Mouse (Mus musculus) G1E (cell line): ENCODE measurements around the gene Dync1li2. TPM values are rescaled to one million over a fixed set of nuclear protein-coding genes. Genes with fewer than 3 reads are reported as not detected.

Source experiments
- ATAC-seq: 2 replicates; pipeline ENCODE4 v1.8.0; 2016; ENCODE audit warnings: mild to moderate bottlenecking; ENCODE audit not compliant: insufficient number of reproducible peaks, poor library complexity, low FRiP score, severe bottlenecking; ENCODE audit errors: extremely low read depth
- DNase-seq: peaks from one replicate; pipeline ENCODE4 v3.0.0; 2012; ENCODE audit warnings: low spot score
- H3K27me3 ChIP-seq: 2 replicates; pipeline ENCODE4 v1.6.1; 2012; ENCODE audit warnings: mild to moderate bottlenecking, low read length, inconsistent platforms; ENCODE audit not compliant: insufficient read depth
- H3K36me3 ChIP-seq: replicated peaks from 2 replicates; pipeline ENCODE3; 2012; ENCODE audit warnings: mild to moderate bottlenecking, inconsistent platforms
- H3K4me1 ChIP-seq: 2 replicates; pipeline ENCODE4 v1.6.1; 2012; ENCODE audit warnings: low read depth, low read length, inconsistent platforms, mixed read lengths; ENCODE audit not compliant: insufficient read depth
- H3K4me3 ChIP-seq: 2 replicates; pipeline ENCODE4 v1.5.1; 2012; ENCODE audit warnings: low read depth, mild to moderate bottlenecking, inconsistent platforms, low read length, moderate library complexity, mixed read lengths
- H3K9me3 ChIP-seq: replicated peaks from 2 replicates; pipeline ENCODE4 v1.6.1; 2012; ENCODE audit warnings: inconsistent platforms
- CTCF ChIP-seq: IDR thresholded peaks from 2 replicates; pipeline ENCODE4 v1.5.1; 2012; ENCODE audit warnings: low read depth, low read length, inconsistent platforms, mixed read lengths
- GATA1 ChIP-seq: IDR thresholded peaks from 2 replicates; pipeline ENCODE4 v1.6.1; 2012; ENCODE audit warnings: borderline replicate concordance, low read length, inconsistent platforms, mixed read lengths
- GATA2 ChIP-seq: IDR thresholded peaks from 2 replicates; pipeline ENCODE4 v1.6.1; 2012; ENCODE audit warnings: low read depth, low read length, inconsistent platforms, borderline replicate concordance
- POLR2AphosphoS5 ChIP-seq: IDR thresholded peaks from 2 replicates; pipeline ENCODE4 v1.6.1; 2012; ENCODE audit warnings: low read depth, low read length, inconsistent platforms; ENCODE audit not compliant: insufficient replicate concordance
- TAL1 ChIP-seq: conservative IDR thresholded peaks from 2 replicates; pipeline ENCODE4 v1.6.1; 2012; ENCODE audit warnings: low read depth, low read length, inconsistent platforms, mixed read lengths
- polyA plus RNA-seq: library from polyadenylated mRNA; stranded (reverse); fragments of >175 nt; gene quantifications from 2 replicates; pipeline ENCODE4 v1.2.3, GENCODE M21; 2012
- total RNA-seq, 2 experiments: library from RNA; stranded (forward) in 1 of 2; stranded (reverse) in 1 of 2; fragments of 200-1000 nt in 1 of 2; fragments of >200 nt in 1 of 2; fragmentation: Nextera tagmentation in 1 of 2; gene quantifications; 2 replicates each; pipeline ENCODE4 v1.2.3; 2014 to 2017

Gene Dync1li2
- total and polyA plus RNA-seq, 3 experiments: 13.9 to 52.5 (median 32.1) TPM

DNA sequence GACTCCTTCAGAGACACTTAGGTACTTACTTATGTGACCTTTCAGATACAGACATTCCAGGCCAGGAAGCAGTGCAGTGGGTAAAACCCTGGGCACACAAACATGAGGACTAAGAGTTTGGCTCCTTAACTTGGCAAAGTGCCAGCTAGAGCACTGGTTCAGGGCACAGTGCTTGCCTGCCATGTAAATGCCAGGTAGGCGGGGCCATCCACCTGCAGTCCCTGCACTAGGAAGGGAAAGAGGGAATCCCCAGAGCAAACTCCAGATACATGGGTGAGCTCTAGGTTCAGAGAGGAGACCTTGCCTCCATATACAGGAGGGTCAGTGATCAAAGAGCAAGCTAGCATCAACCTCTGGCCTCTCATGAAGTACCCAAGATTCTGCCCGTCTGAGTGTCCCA lies 54.9 kb downstream of the Dync1li2 start:
- DNase-seq (no peak), ATAC-seq (no peak)
- no peaks in the 10 kb centered on the region for H3K36me3 ChIP-seq
- no peaks in the 10 kb centered on the region for H3K27me3 ChIP-seq
- H3K4me3 ChIP-seq: no peak overlapping the region
- no peaks in the 10 kb centered on the region for H3K4me1 ChIP-seq
- no peak for TF ChIP-seq GATA2
- TF ChIP-seq TAL1: no peak
- TF ChIP-seq GATA1: no peak
- TF ChIP-seq POLR2AphosphoS5: no peak
- no peak for TF ChIP-seq CTCF
- no peaks in the 10 kb centered on the region for H3K9me3 ChIP-seq

DNA sequence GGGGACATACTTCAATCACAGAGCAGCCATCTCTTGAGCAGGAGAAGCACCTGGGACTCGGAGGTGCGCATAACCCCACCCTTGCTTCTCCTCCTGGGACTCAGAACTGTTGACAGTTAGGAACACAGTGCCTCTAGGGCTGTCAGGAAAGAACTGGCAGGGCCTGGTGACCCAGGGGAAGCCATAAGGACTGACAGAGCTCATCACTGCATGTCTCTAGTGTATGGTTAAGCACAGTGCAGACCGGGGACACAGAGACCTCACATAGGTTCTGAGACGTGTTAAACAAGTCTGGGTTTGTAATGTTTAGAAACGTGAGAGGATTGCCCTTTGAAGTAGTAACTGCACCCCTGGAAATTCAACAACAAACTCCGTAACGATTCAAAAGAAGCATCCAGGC lies 55.3 kb downstream of the Dync1li2 start:
- DNase-seq (no peak), ATAC-seq (no peak)
- H3K4me3 ChIP-seq: no peak overlapping the region
- no peaks in the 10 kb centered on the region for H3K36me3 ChIP-seq
- H3K9me3 ChIP-seq: no peaks in the 10 kb centered on the region
- H3K27me3 ChIP-seq: no peaks in the 10 kb centered on the region
- TF ChIP-seq CTCF (no peak), TAL1 (no peak), GATA1 (no peak), POLR2AphosphoS5 (no peak), GATA2 (no peak)
- no peaks in the 10 kb centered on the region for H3K4me1 ChIP-seq

DNA sequence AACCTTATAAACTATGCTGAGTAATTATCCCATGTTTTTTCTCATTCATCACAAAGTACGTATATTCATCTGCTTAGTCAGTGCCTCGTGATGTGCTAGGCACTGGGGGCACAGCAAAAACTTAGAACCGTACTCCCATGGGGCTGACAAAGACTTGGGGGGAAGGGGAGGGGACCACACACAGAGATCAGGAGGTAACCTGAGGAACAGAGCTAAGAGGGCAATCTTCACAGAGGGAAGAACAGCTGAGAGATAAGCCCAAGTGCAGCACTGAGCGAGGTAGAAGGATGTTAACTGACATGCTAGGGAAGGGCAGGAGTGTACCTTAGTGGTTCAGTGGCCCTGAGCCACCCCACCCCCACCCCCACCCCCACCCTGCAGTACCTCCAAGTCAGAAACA lies 56.2 kb downstream of the Dync1li2 start:
- no peak for TF ChIP-seq TAL1
- no peak for TF ChIP-seq GATA1
- no peak for TF ChIP-seq CTCF
- no peak for TF ChIP-seq POLR2AphosphoS5
- no peak for TF ChIP-seq GATA2
- Histone ChIP-seq H3K27me3 (no peaks in the 10 kb centered on the region), H3K9me3 (no peaks in the 10 kb centered on the region), H3K36me3 (no peaks in the 10 kb centered on the region), H3K4me3 (no peak overlapping the region), H3K4me1 (no peaks in the 10 kb centered on the region)
- DNase-seq (no peak), ATAC-seq (no peak)

DNA sequence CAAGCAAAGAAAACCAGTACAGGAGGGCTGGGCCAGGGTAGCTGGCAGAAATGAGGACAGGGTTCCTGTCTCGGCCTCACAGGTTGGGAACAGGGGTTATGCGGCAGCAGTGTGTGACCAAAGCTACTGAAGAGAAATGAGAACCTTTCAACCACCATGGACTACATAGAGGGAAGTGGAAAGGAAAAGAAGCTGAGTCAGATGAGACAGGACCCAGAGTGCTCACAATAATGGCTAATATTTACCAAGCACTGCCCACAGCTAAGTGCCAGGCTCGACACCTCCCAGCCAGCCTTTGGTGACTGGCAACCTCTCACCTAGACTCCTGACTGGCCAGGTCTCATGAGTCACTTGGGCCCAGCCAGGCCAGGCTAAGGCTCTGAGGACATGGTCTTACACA lies 58.9 kb downstream of the Dync1li2 start:
- DNase-seq: no peak
- no peaks in the 10 kb centered on the region for H3K36me3 ChIP-seq
- H3K9me3 ChIP-seq: no peaks in the 10 kb centered on the region
- ATAC-seq: no peak
- H3K4me3 ChIP-seq: no peak overlapping the region
- H3K4me1 ChIP-seq: no peaks in the 10 kb centered on the region
- TF ChIP-seq GATA1: no peak
- no peak for TF ChIP-seq CTCF
- TF ChIP-seq TAL1: no peak
- TF ChIP-seq POLR2AphosphoS5: no peak
- no peak for TF ChIP-seq GATA2
- H3K27me3 ChIP-seq: peaks cover 2% of the 10 kb centered on the region; the same call in 1 of the 2 replicates

DNA sequence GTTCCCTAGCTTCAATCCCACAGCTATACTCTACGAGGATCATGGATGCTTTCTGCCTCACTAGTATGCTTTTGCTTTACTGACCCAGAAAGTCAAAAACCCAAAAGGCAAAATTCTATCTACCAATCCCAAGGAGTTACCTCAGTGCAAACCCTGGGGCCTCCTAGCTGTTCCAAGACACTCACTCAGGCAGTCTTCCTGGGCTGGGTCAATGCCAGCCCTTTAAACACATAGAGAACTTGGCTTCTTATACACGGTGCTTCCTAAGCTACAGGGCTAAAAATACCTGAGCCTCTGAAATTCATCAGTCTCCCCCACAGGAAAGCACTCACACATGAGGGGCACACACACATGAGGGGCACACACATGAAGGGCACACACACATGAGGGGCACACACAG lies 59.6 kb downstream of the Dync1li2 start:
- Histone ChIP-seq H3K36me3 (no peaks in the 10 kb centered on the region), H3K4me3 (no peak overlapping the region), H3K4me1 (no peaks in the 10 kb centered on the region), H3K9me3 (no peaks in the 10 kb centered on the region), H3K27me3 (peaks cover 2% of the 10 kb centered on the region; the same call in 1 of the 2 replicates)
- TF ChIP-seq TAL1: no peak
- TF ChIP-seq POLR2AphosphoS5: no peak
- no peak for TF ChIP-seq CTCF
- TF ChIP-seq GATA1: no peak
- TF ChIP-seq GATA2: no peak
- ATAC-seq: no peak
- no peak for DNase-seq

DNA sequence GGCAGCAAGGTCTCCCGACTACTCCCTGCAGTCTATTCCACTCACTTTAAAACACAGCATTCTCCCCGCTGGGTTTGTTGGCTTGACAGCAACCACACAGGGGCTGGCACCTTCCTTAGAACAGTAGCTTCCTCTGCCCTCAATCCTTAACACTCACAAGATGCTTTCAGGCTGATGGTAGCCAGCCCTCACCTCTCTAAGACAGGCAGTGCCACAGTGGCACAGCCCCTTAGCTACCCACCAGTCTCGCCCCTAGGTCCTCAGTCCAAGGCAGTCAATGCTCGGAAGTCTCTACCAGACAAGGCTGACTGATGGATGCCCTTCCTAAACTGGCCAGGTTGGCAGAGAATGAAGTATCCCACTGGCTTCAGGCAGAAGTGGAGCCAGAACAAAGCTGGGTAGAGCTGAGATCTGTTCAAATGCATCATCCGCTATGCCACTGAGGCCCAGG lies 61.9 kb downstream of the Dync1li2 start:
- Histone ChIP-seq H3K36me3 (no peaks in the 10 kb centered on the region), H3K9me3 (no peaks in the 10 kb centered on the region), H3K27me3 (peaks cover 2% of the 10 kb centered on the region; the same call in 1 of the 2 replicates), H3K4me1 (no peaks in the 10 kb centered on the region), H3K4me3 (no peak overlapping the region)
- DNase-seq (no peak), ATAC-seq (no peak)
- TF ChIP-seq GATA1: no peak

DNA sequence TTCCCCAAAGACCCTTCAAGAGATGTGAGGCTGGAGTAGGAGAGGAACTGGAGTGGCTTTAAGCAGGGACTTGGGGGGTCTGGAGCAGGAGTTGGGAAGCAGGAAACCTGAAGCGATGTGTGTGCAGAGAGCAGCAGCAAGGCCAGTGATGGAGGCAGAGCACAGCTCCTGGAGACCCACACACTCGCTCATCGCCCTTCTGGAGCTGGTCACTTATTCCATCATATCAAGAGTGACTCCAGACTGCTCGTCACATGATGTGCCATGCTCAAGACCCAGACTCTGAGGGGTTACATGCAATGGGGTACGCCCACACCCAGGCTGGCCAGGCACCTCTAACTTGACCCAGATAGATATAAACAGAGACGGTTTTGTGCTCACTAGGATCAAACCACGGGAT lies 62.6 kb downstream of the Dync1li2 start:
- TF ChIP-seq CTCF (no peak), GATA2 (no peak), TAL1 (no peak), POLR2AphosphoS5 (no peak)
- no peaks in the 10 kb centered on the region for H3K36me3 ChIP-seq
- H3K4me3 ChIP-seq: no peak overlapping the region
- peaks cover 2% of the 10 kb centered on the region; the same call in 1 of the 2 replicates for H3K27me3 ChIP-seq
- H3K4me1 ChIP-seq: no peaks in the 10 kb centered on the region
- no peaks in the 10 kb centered on the region for H3K9me3 ChIP-seq
- no peak for ATAC-seq
- DNase-seq: no peak
